Mouse (Mus musculus): ENCODE results near the gene Rbl2. TPM values are rescaled to one million over a fixed set of nuclear protein-coding genes. Genes with fewer than 3 reads are reported as not detected.
A peak's percentile ranks its signal among the peaks of the same experiment; 100 is the strongest.

Rbl2 gene
- total RNA-seq, 2 experiments from 2014 or later: 19.4 to 26.7 TPM

GRCm38 (mm10) chr8:91153831-91154230 is 84.0 kb downstream of the Rbl2 start:
- ATAC-seq (replicated peaks; ENCODE audit: low FRiP score, poor library complexity, severe bottlenecking): 0 out of 2 replicates have a peak, but pooled peaks have one; percentile 37

GRCm38 (mm10) chr8:91154564-91154963 is 84.7 kb downstream of the Rbl2 start:
- ATAC-seq (replicated peaks; ENCODE audit: low FRiP score, poor library complexity, severe bottlenecking): no peak

- ATAC-seq (replicated peaks; ENCODE audit: low FRiP score, poor library complexity, severe bottlenecking): no peak
These were observed 88.8 kb downstream of the Rbl2 start for GRCm38 (mm10) chr8:91158617-91159016.

GRCm38 (mm10) chr8:91159959-91160800 is 90.3 kb downstream of the Rbl2 start:
- no peak for ATAC-seq (replicated peaks; ENCODE audit: low FRiP score, poor library complexity, severe bottlenecking)

- ATAC-seq (replicated peaks; ENCODE audit: low FRiP score, poor library complexity, severe bottlenecking): no peak
These were observed 100.3 kb downstream of the Rbl2 start for GRCm38 (mm10) chr8:91170152-91170551.

GRCm38 (mm10) chr8:91170914-91171313 is 101.1 kb downstream of the Rbl2 start:
- ATAC-seq (replicated peaks; ENCODE audit: low FRiP score, poor library complexity, severe bottlenecking): no peak

- ATAC-seq (replicated peaks; ENCODE audit: low FRiP score, poor library complexity, severe bottlenecking): no peak
These were observed 101.7 kb downstream of the Rbl2 start for GRCm38 (mm10) chr8:91171605-91172004.

Other genes starting within 250 kb of the Rbl2 start
- 47.5 and 64.2 TPM in 2 replicates for gene Chd9, start 241.7 kb upstream of the Rbl2 start, total RNA-seq (2015; ENCODE audit: low replicate concordance)
- gene Chd9, start 241.7 kb upstream of the Rbl2 start, total RNA-seq (2017; ENCODE audit: low replicate concordance): 49.6 and 56.0 TPM in 2 replicates
- gene Aktip, start 129.9 kb downstream of the Rbl2 start, total RNA-seq (2015; ENCODE audit: low replicate concordance): 2.3 and 8.3 TPM in 2 replicates
- 2.0 and 3.1 TPM in 2 replicates for gene Aktip, start 129.9 kb downstream of the Rbl2 start, total RNA-seq (2017; ENCODE audit: low replicate concordance)
- 2.9 and 3.3 TPM in 2 replicates for gene Rpgrip1l, start 243.2 kb downstream of the Rbl2 start, total RNA-seq (2015; ENCODE audit: low replicate concordance)
- gene Rpgrip1l, start 243.2 kb downstream of the Rbl2 start, total RNA-seq (2017; ENCODE audit: low replicate concordance): 6.6 and 14.6 TPM in 2 replicates
- gene Fto, start 243.5 kb downstream of the Rbl2 start, total RNA-seq (2015; ENCODE audit: low replicate concordance): 6.1 and 10.2 TPM in 2 replicates
- gene Fto, start 243.5 kb downstream of the Rbl2 start, total RNA-seq (2017; ENCODE audit: low replicate concordance): 5.1 and 5.3 TPM in 2 replicates

All from erythroblast, adult 5-6 weeks (primary cell).